Mouse (Mus musculus): ENCODE measurements at regions not wholly inside any gene's neighbourhood (a gene's known extent, or its start where the extent isn't known, plus 50 kb on each side); places are given as distances from the start of the nearest gene placed in this dataset.

GRCm38 (mm10) chr3:115766153-115766552 lies 51.3 kb upstream of the S1pr1 start:
- H3K4me1 ChIP-seq (ENCODE audit: control insufficient read depth, insufficient read depth, low read length), result no peaks in the 10 kb centered on the region
- H3K27ac ChIP-seq (ENCODE audit: insufficient read depth, low read length), result peak overlapping the region; percentile 96
- no peak overlapping the region for H3K4me3 ChIP-seq (ENCODE audit: insufficient read depth, low read length)
- no peak for TF ChIP-seq CTCF (IDR thresholded peaks at IDR 0.05; ENCODE audit: extremely low read depth, insufficient read depth, low read length)

GRCm38 (mm10) chr3:115768290-115768689 lies 53.4 kb upstream of the S1pr1 start:
- no peak overlapping the region for H3K4me3 ChIP-seq (ENCODE audit: insufficient read depth, low read length)
- peak overlapping the region; percentile 78 for H3K27ac ChIP-seq (ENCODE audit: insufficient read depth, low read length)
- no peaks in the 10 kb centered on the region for H3K4me1 ChIP-seq (ENCODE audit: control insufficient read depth, insufficient read depth, low read length)
- no peak for TF ChIP-seq POLR2A (IDR thresholded peaks at IDR 0.05; ENCODE audit: extremely low read depth, insufficient read depth, low read length)
- TF ChIP-seq CTCF (IDR thresholded peaks at IDR 0.05; ENCODE audit: extremely low read depth, insufficient read depth, low read length), result no peak

GRCm38 (mm10) chr3:115768761-115769530 lies 54.1 kb upstream of the S1pr1 start:
- Histone ChIP-seq H3K27ac (ENCODE audit: insufficient read depth, low read length) (peak overlapping the region; percentile 84; the same call in 1 of the 2 replicates), H3K4me1 (ENCODE audit: control insufficient read depth, insufficient read depth, low read length) (no peaks in the 10 kb centered on the region), H3K4me3 (ENCODE audit: insufficient read depth, low read length) (no peak overlapping the region)
- TF ChIP-seq CTCF (IDR thresholded peaks at IDR 0.05; ENCODE audit: extremely low read depth, insufficient read depth, low read length), result no peak

GRCm38 (mm10) chr3:115772676-115773075 lies 57.8 kb upstream of the S1pr1 start:
- Histone ChIP-seq H3K4me3 (ENCODE audit: insufficient read depth, low read length) (no peak overlapping the region), H3K27ac (ENCODE audit: insufficient read depth, low read length) (no peak overlapping the region), H3K4me1 (ENCODE audit: control insufficient read depth, insufficient read depth, low read length) (no peaks in the 10 kb centered on the region; the same call in 1 of the 2 replicates)
- TF ChIP-seq POLR2A (IDR thresholded peaks at IDR 0.05; ENCODE audit: extremely low read depth, insufficient read depth, low read length) (no peak), CTCF (IDR thresholded peaks at IDR 0.05; ENCODE audit: extremely low read depth, insufficient read depth, low read length) (no peak)

- H3K4me1 ChIP-seq (ENCODE audit: control insufficient read depth, insufficient read depth, low read length), result no peaks in the 10 kb centered on the region; the same call in 1 of the 2 replicates
- TF ChIP-seq POLR2A (IDR thresholded peaks at IDR 0.05; ENCODE audit: extremely low read depth, insufficient read depth, low read length) (no peak), CTCF (IDR thresholded peaks at IDR 0.05; ENCODE audit: extremely low read depth, insufficient read depth, low read length) (no peak)
- H3K4me3 ChIP-seq (ENCODE audit: insufficient read depth, low read length), result no peak overlapping the region
- H3K27ac ChIP-seq (ENCODE audit: insufficient read depth, low read length), result no peak overlapping the region
These were observed 59.4 kb upstream of the S1pr1 start for GRCm38 (mm10) chr3:115774321-115774720.

- no peak overlapping the region for H3K27ac ChIP-seq (ENCODE audit: insufficient read depth, low read length)
These were observed 59.9 kb upstream of the S1pr1 start for GRCm38 (mm10) chr3:115774723-115775122.

GRCm38 (mm10) chr3:115779144-115779890 lies 64.4 kb upstream of the S1pr1 start:
- no peak for TF ChIP-seq POLR2A (IDR thresholded peaks at IDR 0.05; ENCODE audit: extremely low read depth, insufficient read depth, low read length)
- no peak for TF ChIP-seq CTCF (IDR thresholded peaks at IDR 0.05; ENCODE audit: extremely low read depth, insufficient read depth, low read length)
- H3K4me3 ChIP-seq (ENCODE audit: insufficient read depth, low read length), result no peak overlapping the region
- H3K27ac ChIP-seq (ENCODE audit: insufficient read depth, low read length), result no peak overlapping the region
- no peaks in the 10 kb centered on the region; the same call in 1 of the 2 replicates for H3K4me1 ChIP-seq (ENCODE audit: control insufficient read depth, insufficient read depth, low read length)

More at GRCm38 (mm10) chr3:115774723-115775122, 59.9 kb upstream of the S1pr1 start:
- no peak for TF ChIP-seq CTCF (IDR thresholded peaks at IDR 0.05; ENCODE audit: extremely low read depth, insufficient read depth, low read length)
- TF ChIP-seq POLR2A (IDR thresholded peaks at IDR 0.05; ENCODE audit: extremely low read depth, insufficient read depth, low read length), result no peak
- Histone ChIP-seq H3K4me3 (ENCODE audit: insufficient read depth, low read length) (no peak overlapping the region), H3K4me1 (ENCODE audit: control insufficient read depth, insufficient read depth, low read length) (no peaks in the 10 kb centered on the region; the same call in 1 of the 2 replicates)

- no peaks in the 10 kb centered on the region; the same call in 1 of the 2 replicates for H3K4me1 ChIP-seq (ENCODE audit: control insufficient read depth, insufficient read depth, low read length)
- TF ChIP-seq CTCF (IDR thresholded peaks at IDR 0.05; ENCODE audit: extremely low read depth, insufficient read depth, low read length), result no peak
- TF ChIP-seq POLR2A (IDR thresholded peaks at IDR 0.05; ENCODE audit: extremely low read depth, insufficient read depth, low read length), result no peak
- no peak overlapping the region for H3K27ac ChIP-seq (ENCODE audit: insufficient read depth, low read length)
- H3K4me3 ChIP-seq (ENCODE audit: insufficient read depth, low read length), result no peak overlapping the region
These were observed 65.0 kb upstream of the S1pr1 start for GRCm38 (mm10) chr3:115779906-115780305.

GRCm38 (mm10) chr3:115782726-115783125 lies 67.9 kb upstream of the S1pr1 start:
- Histone ChIP-seq H3K4me1 (ENCODE audit: control insufficient read depth, insufficient read depth, low read length) (no peaks in the 10 kb centered on the region), H3K27ac (ENCODE audit: insufficient read depth, low read length) (no peak overlapping the region), H3K4me3 (ENCODE audit: insufficient read depth, low read length) (no peak overlapping the region)
- no peak for TF ChIP-seq POLR2A (IDR thresholded peaks at IDR 0.05; ENCODE audit: extremely low read depth, insufficient read depth, low read length)
- TF ChIP-seq CTCF (IDR thresholded peaks at IDR 0.05; ENCODE audit: extremely low read depth, insufficient read depth, low read length), result no peak

GRCm38 (mm10) chr3:115787360-115787759 lies 72.5 kb upstream of the S1pr1 start:
- TF ChIP-seq POLR2A (IDR thresholded peaks at IDR 0.05; ENCODE audit: extremely low read depth, insufficient read depth, low read length) (no peak), CTCF (IDR thresholded peaks at IDR 0.05; ENCODE audit: extremely low read depth, insufficient read depth, low read length) (no peak)
- H3K27ac ChIP-seq (ENCODE audit: insufficient read depth, low read length), result no peak overlapping the region
- no peaks in the 10 kb centered on the region for H3K4me1 ChIP-seq (ENCODE audit: control insufficient read depth, insufficient read depth, low read length)
- no peak overlapping the region for H3K4me3 ChIP-seq (ENCODE audit: insufficient read depth, low read length)
